ENCODE assay signal across 1 mouse cellular context in the genomic region with DNA sequence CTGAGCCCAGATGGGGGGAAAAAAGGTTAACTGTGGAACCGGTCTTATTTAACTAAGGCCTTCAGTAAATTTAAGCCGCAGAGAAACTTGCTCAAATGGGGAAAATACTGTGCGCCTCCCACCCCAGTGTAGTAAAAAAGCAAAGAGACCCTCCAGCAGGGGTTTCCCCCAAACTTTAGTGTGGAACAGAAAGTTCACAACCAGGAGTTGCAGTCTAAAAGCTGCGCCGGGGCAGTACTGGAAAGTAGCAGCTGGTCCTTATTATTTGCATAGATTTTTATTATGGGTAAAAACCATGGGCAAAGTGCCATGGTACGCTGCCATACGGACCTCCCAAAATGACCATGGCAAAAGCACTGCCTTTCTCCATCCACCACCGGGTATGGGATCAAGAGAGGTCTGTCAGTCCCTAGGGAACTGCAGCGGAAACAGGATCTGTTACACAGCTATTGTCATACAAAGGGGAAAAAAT.
A peak's percentile ranks its signal among the peaks of the same experiment; 100 is the strongest.
TF ChIP-seq lines count a peak whose summit lies in the region.

No protein-coding gene starts in this region.

TF ChIP-seq in CH12.LX, 34 proteins besides CTCF, POLR2A, EP300 and RAD21:
- 0 out of 2 replicates have a peak, but pooled peaks have one; percentile 10 for TF ChIP-seq MAFK (IDR thresholded peaks at IDR 0.05; ENCODE audit: insufficient replicate concordance, low read length)
- TF ChIP-seq MXI1 (IDR thresholded peaks at IDR 0.05; ENCODE audit: low read depth, low read length): no peak
- peak; percentile 70 for TF ChIP-seq ZNF384 (IDR thresholded peaks at IDR 0.05; ENCODE audit: low read depth, low read length)
- TF ChIP-seq MEF2A (IDR thresholded peaks at IDR 0.05; ENCODE audit: borderline replicate concordance, low read depth, low read length): peak; percentile 94
- peak; percentile 94 for TF ChIP-seq TCF12 (IDR thresholded peaks at IDR 0.05; ENCODE audit: low read depth, low read length)
- TF ChIP-seq POLR2AphosphoS2 (IDR thresholded peaks at IDR 0.05; ENCODE audit: low read depth, low read length): no peak
- peak; percentile 17; the same call in 1 of the 2 replicates for TF ChIP-seq BHLHE40 (IDR thresholded peaks at IDR 0.05; ENCODE audit: low read depth, low read length)
- TF ChIP-seq GABPA (IDR thresholded peaks at IDR 0.05; ENCODE audit: insufficient replicate concordance, low read depth, low read length): no peak
- TF ChIP-seq MYC (IDR thresholded peaks at IDR 0.05; ENCODE audit: low read depth, low read length): peak; percentile 59
- no peak for TF ChIP-seq USF2 (conservative IDR thresholded peaks at IDR 0.05; ENCODE audit: low read depth, low read length)
- TF ChIP-seq TBP (conservative IDR thresholded peaks at IDR 0.05; ENCODE audit: low read depth, low read length): 0 out of 2 replicates have a peak, but pooled peaks have one; percentile 42
- TF ChIP-seq ZC3H11A (IDR thresholded peaks at IDR 0.05; ENCODE audit: low read depth, low read length): no peak
- TF ChIP-seq JUND (conservative IDR thresholded peaks at IDR 0.05; ENCODE audit: low read depth, low read length): peak; percentile 40; the same call in 1 of the 2 replicates
- TF ChIP-seq PAX5 (IDR thresholded peaks at IDR 0.05; ENCODE audit: low read length): no peak
- TF ChIP-seq ETS1 (conservative IDR thresholded peaks at IDR 0.05; ENCODE audit: low read depth, low read length): peak; percentile 83
- TF ChIP-seq NRF1 (IDR thresholded peaks at IDR 0.05; ENCODE audit: low read depth, low read length): 0 out of 2 replicates have a peak, but pooled peaks have one; percentile 29
- TF ChIP-seq ZMIZ1 (IDR thresholded peaks at IDR 0.05; ENCODE audit: low read depth, low read length): no peak
- TF ChIP-seq CHD2 (IDR thresholded peaks at IDR 0.05; ENCODE audit: low read length): peak; percentile 77
- peak; percentile 70; the same call in 1 of the 2 replicates for TF ChIP-seq RCOR1 (conservative IDR thresholded peaks at IDR 0.05; ENCODE audit: low read depth, low read length)
- TF ChIP-seq MAZ (IDR thresholded peaks at IDR 0.05; ENCODE audit: low read depth, low read length): peak; percentile 88
- no peak for TF ChIP-seq KAT2A (IDR thresholded peaks at IDR 0.05; ENCODE audit: insufficient replicate concordance, low read length)
- peak; percentile 94 for TF ChIP-seq IRF4 (IDR thresholded peaks at IDR 0.05; ENCODE audit: low read depth, low read length)
- no peak for TF ChIP-seq ZKSCAN1 (IDR thresholded peaks at IDR 0.05; ENCODE audit: borderline replicate concordance, low read depth, low read length)
- peak; percentile 46; the same call in 1 of the 2 replicates for TF ChIP-seq JUN (IDR thresholded peaks at IDR 0.05; ENCODE audit: insufficient read depth, low read depth, low read length)
